Mouse (Mus musculus) thymus, adult 2 months (tissue): ENCODE measurements around the gene Arhgef18. TPM values are rescaled to one million over a fixed set of nuclear protein-coding genes. Genes with fewer than 3 reads are reported as not detected.

Experiments used
- DNase-seq: peaks from one replicate; pipeline ENCODE4 v3.0.0; 2021
- H3K27ac ChIP-seq: fragments of 200-500 bp; 2 replicates; pipeline ENCODE4 v1.5.1; 2012; ENCODE audit warnings: low read length, control low read depth; ENCODE audit not compliant: control insufficient read depth, insufficient read depth
- H3K27me3 ChIP-seq: fragments of 200-500 bp; 2 replicates; pipeline ENCODE4 v1.6.1; 2012; ENCODE audit warnings: mild to moderate bottlenecking, low read length, moderate library complexity, mixed read lengths; ENCODE audit not compliant: control insufficient read depth, insufficient read depth
- H3K36me3 ChIP-seq: fragments of 200-500 bp; 2 replicates; pipeline ENCODE4 v1.6.1; 2012; ENCODE audit warnings: mild to moderate bottlenecking, low read length, moderate library complexity; ENCODE audit not compliant: control insufficient read depth, insufficient read depth
- H3K4me1 ChIP-seq: fragments of 200-500 bp; replicated peaks from 2 replicates; pipeline ENCODE4 v1.6.1; 2012; ENCODE audit warnings: low read length; ENCODE audit not compliant: control insufficient read depth, insufficient read depth
- H3K4me3 ChIP-seq: fragments of 200-500 bp; 2 replicates; pipeline ENCODE4 v1.5.1; 2012; ENCODE audit warnings: mild to moderate bottlenecking, low read length, control low read depth, moderate library complexity; ENCODE audit not compliant: control insufficient read depth, insufficient read depth
- CTCF ChIP-seq: fragments of 200-500 bp; IDR thresholded peaks from 2 replicates; pipeline ENCODE4 v1.5.1; 2012; ENCODE audit warnings: mild to moderate bottlenecking, control low read depth, low read length, moderate library complexity, borderline replicate concordance; ENCODE audit not compliant: control insufficient read depth, poor library complexity, insufficient read depth; ENCODE audit errors: extremely low read depth
- POLR2A ChIP-seq: fragments of 200-500 bp; IDR thresholded peaks from 2 replicates; pipeline ENCODE4 v1.6.1; 2012; ENCODE audit warnings: mild to moderate bottlenecking, low read length, control low read depth, moderate library complexity; ENCODE audit not compliant: control insufficient read depth, poor library complexity, insufficient read depth; ENCODE audit errors: extremely low read depth
- WGBS: fragments of 180-500 bp; shearing (Covaris S2); methylation state at CpG from one replicate; pipeline ENCODE4 v1.1.7; 2018; 5-methylcytosine and 5-hydroxymethylcytosine counted together
- polyA plus RNA-seq: library from polyadenylated mRNA; depleted of rRNA; stranded (reverse); fragments of >200 nt; gene quantifications from 2 replicates; pipeline ENCODE4 v1.2.3, GENCODE M21; 2012

The Arhgef18 gene
- polyA plus RNA-seq, 1 experiment = 122 TPM

DNA sequence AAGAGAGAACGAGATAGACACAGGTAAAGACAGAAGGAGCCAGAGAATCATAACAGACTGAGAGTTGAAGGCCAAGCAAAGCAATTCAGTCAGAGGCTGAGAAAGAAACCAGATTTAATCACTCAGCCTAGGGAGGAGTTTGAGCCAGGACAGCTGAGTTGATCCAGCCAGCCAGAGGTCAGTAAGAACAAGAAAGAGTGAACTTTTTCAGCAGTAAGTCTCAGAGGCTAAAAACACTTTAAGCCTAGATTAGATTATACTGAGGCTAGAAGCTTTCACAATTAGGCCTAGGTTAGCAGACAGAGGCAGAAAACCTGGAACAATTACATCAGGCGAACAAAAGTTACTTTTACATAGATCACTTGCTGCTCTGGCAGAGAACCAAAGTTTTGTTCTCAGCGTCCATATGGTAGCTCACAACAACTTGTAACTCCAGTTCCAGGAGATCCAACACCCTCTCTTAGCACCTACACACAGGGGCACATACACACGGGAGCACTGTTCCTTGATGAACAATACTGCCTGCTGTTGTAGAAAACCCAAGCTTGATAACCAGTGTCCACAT is 87.5 kb downstream of the Arhgef18 start:
- H3K27ac ChIP-seq = no peak overlapping the region
- no peaks in the 10 kb centered on the region; the same call in 1 of the 2 replicates for H3K27me3 ChIP-seq
- no peak for TF ChIP-seq CTCF
- no peak for TF ChIP-seq POLR2A
- DNase-seq = no peak
- H3K4me1 ChIP-seq = peaks cover 7% of the 10 kb centered on the region
- no peaks in the 10 kb centered on the region for H3K36me3 ChIP-seq
- H3K4me3 ChIP-seq = no peak overlapping the region
- 92% methylated on average over 4 of the region's 4 CpGs for WGBS

DNA sequence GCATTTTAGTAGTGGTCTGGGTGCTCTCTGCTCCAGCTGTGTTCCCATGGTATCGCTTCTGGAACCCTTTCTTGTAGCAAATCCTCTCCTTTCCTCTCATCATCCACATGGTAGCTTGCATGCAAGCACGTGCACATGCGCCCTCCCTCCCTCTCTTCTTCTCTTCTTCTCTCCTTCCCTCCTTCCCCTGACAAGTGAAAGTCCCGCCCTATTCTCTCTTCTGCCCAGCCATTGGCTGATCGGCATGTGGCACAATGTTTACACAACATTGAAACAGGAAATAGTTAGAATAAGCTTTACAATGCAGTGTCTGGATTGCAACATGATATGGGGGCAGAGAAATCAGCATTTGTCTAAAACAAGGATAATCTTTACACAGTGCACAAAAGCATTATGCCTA is 88.8 kb downstream of the Arhgef18 start:
- Histone ChIP-seq H3K27me3 (no peaks in the 10 kb centered on the region), H3K27ac (no peak overlapping the region), H3K36me3 (no peaks in the 10 kb centered on the region), H3K4me3 (no peak overlapping the region), H3K4me1 (peaks cover 2% of the 10 kb centered on the region; the same call in 1 of the 2 replicates)
- no peak for TF ChIP-seq CTCF
- TF ChIP-seq POLR2A = no peak
- no peak for DNase-seq
- WGBS = 66% methylated on average over 5 of the region's 5 CpGs

DNA sequence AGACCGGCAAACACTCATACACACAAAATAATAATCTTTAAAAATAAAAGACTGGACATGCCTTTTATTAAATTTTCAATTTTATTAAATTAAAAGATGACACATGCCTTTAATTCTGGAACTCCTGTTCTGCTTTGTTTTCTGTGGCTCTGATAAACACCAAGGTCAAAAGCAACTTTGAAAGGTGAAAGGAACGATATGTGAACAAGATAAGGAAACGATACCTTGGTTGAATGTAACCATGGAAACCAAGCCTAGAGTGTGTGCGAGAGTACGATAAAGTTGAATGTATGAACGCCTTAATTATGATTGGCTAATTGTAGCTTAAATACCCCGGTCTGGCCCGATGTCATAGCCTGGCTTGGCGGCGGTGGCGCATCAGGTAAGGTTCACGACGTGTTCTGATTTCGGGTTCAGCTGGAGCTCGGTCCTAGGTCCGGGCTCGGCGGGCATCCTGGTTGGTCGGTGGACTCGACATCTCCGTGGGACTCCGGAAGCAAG is 89.5 kb downstream of the Arhgef18 start:
- Histone ChIP-seq H3K4me3 (no peak overlapping the region), H3K36me3 (no peaks in the 10 kb centered on the region), H3K27me3 (no peaks in the 10 kb centered on the region), H3K4me1 (peaks cover 2% of the 10 kb centered on the region; the same call in 1 of the 2 replicates), H3K27ac (no peak overlapping the region)
- TF ChIP-seq POLR2A (no peak), CTCF (no peak)
- 93% methylated on average over 22 of the region's 22 CpGs for WGBS
- no peak for DNase-seq

DNA sequence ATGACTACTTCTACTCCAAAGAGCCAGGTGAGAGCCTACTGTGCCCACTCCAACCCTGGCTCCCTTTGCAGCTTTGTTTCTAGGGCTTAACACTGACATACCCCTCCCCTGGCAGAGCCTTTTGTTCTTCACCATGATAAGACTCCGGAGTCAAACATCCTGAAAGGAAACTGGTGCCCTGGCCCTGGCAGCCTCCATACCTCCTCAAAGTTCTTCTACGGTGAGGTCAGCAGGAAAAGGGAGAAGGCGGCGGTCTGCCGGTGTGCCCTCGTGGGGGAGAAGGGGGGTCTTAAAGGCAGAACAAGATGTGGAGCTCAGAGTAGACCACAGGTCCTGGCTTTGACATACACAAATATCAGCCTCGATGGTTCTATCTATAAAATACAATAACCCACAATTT is 90.7 kb downstream of the Arhgef18 start:
- DNase-seq = no peak
- WGBS = 36% methylated on average over 7 of the region's 7 CpGs
- no peaks in the 10 kb centered on the region for H3K27me3 ChIP-seq
- H3K36me3 ChIP-seq = no peaks in the 10 kb centered on the region
- no peak overlapping the region for H3K27ac ChIP-seq
- TF ChIP-seq CTCF (no peak), POLR2A (no peak)
- H3K4me1 ChIP-seq = peaks cover 2% of the 10 kb centered on the region; the same call in 1 of the 2 replicates
- H3K4me3 ChIP-seq = no peak overlapping the region

DNA sequence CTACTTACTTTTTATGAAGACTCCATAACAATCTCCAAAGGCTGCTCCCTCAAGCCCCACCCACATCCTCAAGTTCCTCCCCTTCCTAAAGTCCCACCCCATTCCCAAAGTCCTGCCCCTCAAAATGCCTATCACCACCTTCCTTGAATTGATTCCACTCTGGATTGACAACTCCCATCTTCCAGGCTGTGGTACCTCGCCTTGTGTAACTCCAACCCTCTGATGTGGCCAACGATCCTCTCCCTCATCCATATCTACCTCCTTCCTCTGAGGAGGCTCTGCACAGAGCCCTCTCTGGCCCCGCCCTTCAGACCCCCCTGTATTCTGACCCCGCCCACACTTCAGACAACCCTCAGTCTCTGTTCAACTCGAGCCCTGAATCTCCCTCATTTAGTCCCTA is 92.4 kb downstream of the Arhgef18 start:
- peaks cover 2% of the 10 kb centered on the region; the same call in 1 of the 2 replicates for H3K4me1 ChIP-seq
- DNase-seq = no peak
- no peak overlapping the region for H3K4me3 ChIP-seq
- no peaks in the 10 kb centered on the region for H3K36me3 ChIP-seq
- WGBS = 44% methylated on average over 5 of the region's 5 CpGs
- H3K27me3 ChIP-seq = no peaks in the 10 kb centered on the region
- TF ChIP-seq CTCF (no peak), POLR2A (no peak)
- no peak overlapping the region for H3K27ac ChIP-seq

DNA sequence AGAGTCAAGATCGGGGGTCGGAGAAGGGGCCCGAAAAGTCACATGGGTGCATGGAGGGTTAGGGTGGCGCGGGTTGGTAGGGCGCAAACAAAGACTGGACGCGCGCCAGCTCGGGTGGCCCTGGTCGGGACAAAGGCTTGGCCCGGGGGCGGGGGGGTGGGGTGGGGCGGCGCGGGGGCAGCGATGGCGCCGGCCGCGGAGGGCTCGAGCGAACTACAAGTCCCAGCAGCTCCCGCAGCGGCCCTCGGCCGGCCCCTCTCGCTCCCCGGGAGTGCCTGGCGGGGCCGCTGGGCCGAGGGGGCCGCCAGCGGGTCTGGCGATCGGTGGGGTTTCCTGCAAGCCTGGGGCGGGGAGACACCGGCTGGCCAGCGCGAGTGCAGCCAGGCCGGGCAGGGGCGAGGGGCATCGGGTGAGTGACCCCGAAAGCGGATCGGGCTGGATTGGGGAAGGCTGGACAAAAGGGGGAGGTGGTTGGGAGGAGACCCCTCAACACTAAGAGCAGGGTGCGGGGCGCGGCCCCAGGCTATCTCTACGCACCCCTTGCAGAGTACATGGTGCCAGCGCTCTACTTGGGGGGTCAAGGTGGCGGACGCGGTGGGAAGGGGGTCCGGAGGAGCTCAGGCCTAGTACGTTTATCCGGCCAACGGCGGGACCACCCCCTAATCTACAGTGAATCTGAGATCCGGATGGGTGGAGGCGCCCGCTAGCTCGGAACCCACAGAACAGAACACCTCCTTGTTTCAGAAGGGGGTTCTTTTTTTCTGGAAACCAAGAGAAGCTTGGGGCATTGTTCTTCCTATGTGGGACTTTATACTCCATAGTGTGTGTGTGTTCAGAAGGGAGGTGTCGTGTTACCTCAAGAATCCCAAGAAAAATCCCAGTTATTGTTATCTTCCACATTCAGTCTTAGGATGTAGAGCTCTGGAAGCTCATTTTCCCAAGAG is 100.4 kb downstream of the Arhgef18 start, which contains the start of gene Zfp358:
Gene Zfp358 (plus strand): TSS at position 238 of the 944 bp plus-strand sequence.
- Histone ChIP-seq H3K27me3 (no peaks in the 10 kb centered on the region), H3K4me1 (peaks cover 8% of the 10 kb centered on the region), H3K27ac (no peak within 1 kb of the TSS), H3K36me3 (no peaks in the 10 kb centered on the region), H3K4me3 (peak within 1 kb of the TSS; percentile 98)
- TF ChIP-seq POLR2A = peak; percentile 49; the same call in 1 of the 2 replicates
- TF ChIP-seq CTCF = no peak
- DNase-seq = peak; percentile 65
- 1% methylated on average over 54 of the region's 64 CpGs for WGBS
